Mouse (Mus musculus): ENCODE results near the gene Cldn7.

DNA sequence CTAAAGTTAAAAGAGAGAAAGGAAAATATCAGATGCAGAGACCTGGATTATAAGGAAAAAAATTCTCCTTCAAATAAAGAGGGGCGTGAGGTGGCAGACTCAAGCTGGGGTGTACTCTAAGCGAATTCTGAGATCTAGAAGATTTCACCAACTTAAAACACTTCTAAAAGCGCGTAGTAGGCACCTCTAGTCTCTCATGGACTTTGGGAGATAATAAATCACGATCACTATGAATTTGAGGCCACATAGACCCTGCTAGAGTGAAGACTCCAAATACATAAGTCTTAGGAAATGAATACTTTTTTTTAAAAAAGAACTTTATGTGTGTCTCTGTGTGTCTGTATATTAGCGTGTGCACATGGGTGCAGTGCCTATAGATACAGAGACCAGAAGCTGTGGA is 51.1 kb downstream of the Cldn7 start:
- TF ChIP-seq CTCF (IDR thresholded peaks at IDR 0.05; ENCODE audit: borderline replicate concordance, extremely low read depth, insufficient read depth, insufficient read length) (no peak), POLR2A (IDR thresholded peaks at IDR 0.05; ENCODE audit: borderline replicate concordance, extremely low read depth, insufficient read depth, insufficient read length, poor library complexity, severe bottlenecking) (no peak)

Data from brain, embryonic 14.5 days (tissue).